Mouse (Mus musculus): ENCODE measurements at regions not wholly inside any gene's neighbourhood (a gene's known extent, or its start where the extent isn't known, plus 50 kb on each side); places are given as distances from the start of the nearest gene placed in this dataset.

DNA sequence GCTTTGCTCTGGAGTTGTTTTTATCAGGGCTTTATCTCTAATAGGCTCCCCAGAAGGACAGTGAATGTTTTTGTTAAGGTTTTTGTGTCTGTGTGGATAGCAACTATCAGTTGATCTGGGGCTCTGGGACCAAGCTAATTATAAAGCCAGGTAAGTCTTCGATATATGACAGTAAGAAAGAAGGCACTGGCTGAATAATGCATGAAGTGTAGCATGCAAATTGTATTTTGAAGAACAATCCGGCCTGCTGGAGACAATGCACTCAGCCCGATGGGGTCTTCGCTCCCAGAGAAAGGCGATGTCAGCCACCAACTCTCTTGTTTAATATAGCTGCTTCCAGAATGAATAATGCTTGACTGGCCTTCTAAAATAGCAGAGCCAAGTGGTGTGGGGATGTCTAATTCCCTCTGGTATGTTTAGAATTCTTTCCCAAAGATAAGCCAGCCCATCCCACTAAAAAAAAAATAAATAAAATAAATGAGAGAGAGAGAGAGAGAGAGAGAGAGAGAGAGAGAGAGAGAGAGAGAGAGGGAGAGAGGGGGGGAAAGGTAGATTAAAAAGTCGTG is 68.6 kb downstream of the Dad1 start:
- no peak for DNase-seq (ENCODE audit: low read depth, low spot score)

DNA sequence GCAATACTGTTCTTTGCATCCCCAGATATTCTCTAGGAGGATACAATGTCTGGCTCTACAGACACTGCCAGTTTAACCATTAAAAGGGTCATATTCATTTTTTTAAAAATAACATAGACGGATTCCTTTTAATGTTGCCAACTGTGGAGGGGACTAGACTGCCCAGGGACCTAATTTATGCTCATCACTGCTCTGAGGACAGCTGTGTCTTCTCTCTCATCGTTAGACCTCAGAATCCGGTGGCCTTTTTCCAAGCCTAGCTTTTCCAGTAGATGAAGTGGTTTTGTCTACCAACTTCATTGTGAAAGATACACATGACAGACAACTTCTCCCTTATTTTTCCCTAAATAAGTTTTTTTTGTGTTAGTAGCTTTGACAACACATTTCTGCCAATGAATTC is 70.0 kb downstream of the Dad1 start:
- DNase-seq (ENCODE audit: low read depth, low spot score), result no peak

DNA sequence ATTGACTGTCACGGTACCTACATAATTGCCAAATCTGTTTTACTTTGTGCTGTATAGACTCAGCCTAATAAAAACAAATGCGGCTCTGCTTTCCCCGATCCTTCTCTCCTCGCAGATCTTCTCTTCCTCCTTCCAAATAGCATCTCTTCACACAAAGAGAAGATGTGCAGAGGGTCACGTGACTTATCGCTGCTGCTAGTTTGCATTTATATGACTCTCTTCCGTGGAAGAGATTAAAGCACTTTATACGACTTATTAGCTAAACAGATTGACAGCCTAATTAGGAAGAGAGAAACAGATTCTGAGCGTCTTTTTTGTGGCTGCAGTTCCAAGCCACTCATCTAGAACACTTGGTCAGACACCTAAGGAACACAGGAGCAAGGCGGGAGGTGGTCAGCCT is 71.1 kb downstream of the Dad1 start:
- no peak for DNase-seq (ENCODE audit: low read depth, low spot score)

DNA sequence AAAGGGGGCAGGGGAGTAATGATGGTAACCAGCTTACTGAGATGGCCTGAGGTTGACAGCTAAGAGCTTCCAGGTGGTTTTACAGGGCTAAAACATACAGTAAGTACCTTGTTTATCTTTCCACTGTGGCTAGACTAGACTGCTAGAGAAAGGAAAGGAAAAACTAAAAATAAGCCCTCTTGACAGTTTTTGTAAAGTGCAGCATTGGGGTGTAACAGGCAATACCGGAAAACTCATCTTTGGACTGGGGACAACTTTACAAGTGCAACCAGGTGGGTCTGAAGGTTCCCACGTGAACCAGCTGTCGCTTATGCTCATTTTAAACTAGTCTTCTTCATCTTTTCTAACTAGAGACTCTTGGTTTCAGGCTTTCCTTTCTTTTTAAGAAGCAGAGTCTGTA is 72.6 kb downstream of the Dad1 start:
- no peak for DNase-seq (ENCODE audit: low read depth, low spot score)

DNA sequence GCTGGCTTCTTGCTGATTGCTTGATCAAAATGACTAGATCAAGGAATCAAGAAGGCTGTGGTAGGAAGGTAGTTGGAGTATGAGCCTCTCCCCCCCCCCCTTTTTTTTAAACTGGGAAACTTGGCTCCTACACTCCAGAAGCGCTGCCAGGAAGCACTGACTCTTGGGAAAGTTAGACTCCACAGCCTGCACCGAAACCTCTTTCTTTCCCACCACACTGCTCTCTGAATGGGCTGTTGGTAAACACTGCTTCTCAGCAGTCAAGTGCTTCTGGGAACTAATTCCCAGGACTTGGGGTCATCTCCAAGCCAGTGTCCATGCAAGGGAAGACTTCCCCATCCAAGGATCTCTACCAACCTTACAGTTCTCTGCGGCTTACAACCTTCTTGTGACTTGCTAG is 73.2 kb downstream of the Dad1 start:
- DNase-seq (ENCODE audit: low read depth, low spot score), result no peak

DNA sequence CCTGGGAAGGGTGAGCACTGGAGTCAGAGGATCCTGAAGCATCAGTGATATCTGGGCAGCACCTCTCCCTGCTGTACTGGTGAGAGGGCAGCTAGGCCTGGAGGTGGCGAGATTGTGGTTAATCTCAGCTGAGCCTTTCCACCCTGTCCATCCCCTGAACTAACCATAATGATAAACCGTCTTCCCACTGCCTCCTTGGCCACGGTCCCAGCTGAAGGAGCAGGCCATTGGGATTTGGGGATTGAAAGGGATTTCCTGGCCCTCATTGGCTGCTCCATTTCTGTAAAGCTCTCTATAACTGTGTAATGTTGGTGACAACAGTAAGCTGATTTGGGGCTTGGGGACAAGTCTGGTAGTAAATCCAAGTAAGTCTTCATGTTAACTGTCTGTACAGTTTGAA is 73.6 kb downstream of the Dad1 start:
- DNase-seq (ENCODE audit: low read depth, low spot score), result no peak

DNA sequence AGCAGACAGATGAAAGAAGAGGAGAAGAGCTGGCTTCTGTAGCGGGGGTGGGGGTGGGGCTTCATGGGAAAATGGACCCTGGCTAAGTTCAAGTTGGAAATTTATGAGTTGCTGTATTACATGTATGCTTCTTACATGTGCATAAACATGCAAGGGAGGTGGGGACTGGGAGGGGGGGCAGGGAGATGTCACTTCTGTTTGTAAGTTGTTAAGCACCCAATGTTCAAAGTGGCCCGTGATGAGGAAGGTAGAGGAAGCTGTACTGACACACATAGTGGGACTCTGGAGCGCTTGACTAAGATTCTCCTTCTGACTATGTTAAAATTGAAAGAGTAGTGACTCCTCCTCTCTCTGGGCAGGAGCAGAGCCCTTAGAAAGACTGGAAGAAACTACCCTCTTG is 75.0 kb downstream of the Dad1 start:
- no peak for DNase-seq (ENCODE audit: low read depth, low spot score)

DNA sequence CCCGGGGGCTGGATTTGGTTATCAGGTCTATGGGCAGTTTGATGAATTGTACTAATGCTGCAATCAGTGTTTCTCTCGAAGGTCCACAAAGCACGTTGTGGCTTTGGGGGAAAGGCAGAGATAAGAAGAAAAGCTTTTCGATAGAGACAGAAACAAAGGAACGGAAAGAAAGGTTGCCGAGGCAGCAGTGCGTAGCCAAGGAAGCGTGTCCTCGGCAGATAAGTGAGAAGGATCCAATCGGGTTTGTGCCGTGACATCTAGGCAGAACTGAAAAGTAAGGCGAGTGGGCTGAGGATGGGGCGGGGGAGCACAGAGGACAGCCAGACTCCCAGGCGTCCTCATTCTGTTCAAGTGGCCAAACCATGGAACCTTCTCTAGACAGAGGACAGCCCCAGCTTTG is 77.4 kb downstream of the Dad1 start:
- DNase-seq (ENCODE audit: low read depth, low spot score), result no peak

DNA sequence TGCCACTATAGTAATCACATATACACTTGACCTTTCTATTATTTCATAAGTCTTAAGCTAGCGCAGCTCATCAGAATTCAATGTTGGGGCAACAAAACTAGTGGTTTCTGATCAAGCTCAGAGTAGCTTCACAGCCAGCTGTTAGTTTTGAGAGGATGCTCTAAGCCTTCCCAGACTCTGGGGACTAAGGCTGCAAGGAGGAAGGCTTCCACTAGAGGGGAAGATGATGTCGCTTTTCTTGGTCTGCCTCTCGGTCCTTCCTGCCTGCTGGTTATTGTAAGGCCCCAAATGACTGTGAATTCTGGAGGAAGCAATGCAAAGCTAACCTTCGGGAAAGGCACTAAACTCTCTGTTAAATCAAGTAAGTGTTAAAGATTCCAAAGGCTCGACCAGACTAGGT is 78.4 kb downstream of the Dad1 start:
- DNase-seq (ENCODE audit: low read depth, low spot score), result no peak

DNA sequence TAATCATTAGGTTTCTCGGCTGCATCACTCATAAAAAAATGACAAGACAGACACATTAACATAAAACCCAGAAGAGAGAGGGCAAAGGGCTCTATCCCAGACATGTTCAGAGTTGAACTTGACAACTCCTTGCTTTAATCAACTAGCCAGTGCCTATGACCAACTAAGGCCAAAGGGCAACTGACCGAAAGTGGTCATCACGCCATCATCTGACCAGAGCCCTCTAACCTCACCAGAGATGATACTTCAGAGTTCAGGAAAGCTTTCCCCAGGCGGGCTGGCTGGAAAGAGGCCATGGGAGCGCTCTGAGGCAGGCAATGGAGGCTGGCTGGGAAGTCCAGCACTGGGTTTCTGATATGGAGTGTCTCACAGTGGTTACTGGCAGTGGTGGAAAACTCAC is 80.6 kb downstream of the Dad1 start:
- no peak for DNase-seq (ENCODE audit: low read depth, low spot score)

DNA sequence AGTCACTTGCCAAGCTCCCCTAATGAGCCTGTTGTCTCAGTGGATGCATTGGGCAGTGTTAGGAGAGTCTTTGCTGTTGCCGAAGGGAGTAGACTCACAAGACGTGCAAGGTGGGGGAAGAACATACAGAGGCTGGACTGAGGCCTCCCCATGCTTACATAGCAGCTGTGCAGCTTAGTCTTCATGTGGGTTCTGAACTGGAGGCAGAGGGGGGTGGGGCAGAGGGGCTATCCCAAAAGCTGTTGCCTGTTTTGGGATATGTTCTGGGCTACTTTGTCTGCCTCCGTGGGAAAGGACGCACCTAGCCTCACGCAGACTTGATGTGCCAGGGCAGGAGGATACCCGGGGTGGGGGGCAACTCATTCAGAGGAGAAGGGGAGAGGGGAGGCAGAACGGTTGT is 84.7 kb downstream of the Dad1 start:
- DNase-seq (ENCODE audit: low read depth, low spot score), result no peak

DNA sequence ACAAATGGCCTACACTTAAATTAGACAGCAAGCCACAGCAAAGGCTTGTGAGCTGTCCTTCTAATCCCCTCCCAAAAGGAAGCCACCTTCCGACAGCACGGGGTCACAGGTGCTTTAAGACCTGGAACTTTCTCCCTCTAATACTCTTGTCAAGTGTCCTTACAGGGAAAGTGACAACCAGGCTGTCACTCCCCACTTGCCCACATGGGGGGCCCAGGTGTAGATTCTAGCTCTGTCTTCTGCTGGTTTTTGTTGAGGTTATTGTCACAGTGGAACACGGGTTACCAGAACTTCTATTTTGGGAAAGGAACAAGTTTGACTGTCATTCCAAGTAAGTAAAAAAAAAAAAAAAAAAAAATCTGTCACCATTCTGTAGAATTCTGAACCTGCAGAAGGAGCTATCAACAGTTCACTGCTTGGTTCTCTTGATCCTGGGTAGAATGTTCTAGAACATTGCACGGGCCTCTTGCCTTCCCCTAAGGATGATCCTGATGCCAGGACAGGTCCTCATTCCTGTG is 85.4 kb downstream of the Dad1 start:
- no peak for DNase-seq (ENCODE audit: low read depth, low spot score)

DNA sequence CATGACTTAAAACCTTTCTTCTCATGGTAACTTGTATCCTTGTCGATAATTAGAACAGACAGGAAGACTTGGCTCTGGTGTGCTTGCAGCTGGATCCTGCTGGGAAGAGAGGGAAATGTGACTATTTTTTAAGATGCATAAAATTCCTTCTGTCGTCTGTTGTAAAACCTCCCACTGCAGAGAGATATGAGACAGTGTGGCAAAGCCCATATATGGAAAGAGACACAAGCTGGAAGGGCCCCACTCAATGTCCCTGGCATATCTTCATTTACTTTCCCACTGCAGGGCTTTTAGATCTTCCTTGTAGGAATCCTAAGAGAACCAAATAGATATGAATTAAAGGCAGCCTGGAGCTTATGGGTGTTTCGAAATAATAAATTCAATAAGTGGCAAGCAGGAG is 87.8 kb downstream of the Dad1 start:
- DNase-seq (ENCODE audit: low read depth, low spot score), result no peak

DNA sequence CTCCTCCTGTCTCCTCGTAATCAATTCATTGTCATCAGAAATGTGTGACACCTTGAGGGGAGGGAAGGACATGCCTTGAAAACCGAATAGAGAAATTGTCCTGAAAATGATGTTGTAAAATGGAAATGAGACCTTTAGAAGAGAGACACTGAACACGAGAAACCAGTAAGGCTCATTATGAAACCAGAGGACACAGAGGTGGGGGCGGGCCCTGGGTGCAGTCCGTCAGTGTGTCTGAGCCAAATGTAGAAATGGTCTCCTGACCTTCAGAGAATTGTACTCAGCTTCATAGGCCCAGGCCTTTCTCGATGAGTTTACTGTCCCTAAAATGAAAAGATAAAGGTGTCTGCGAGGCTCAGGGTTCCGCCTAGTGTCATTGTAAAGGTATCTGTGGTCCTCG is 89.0 kb downstream of the Dad1 start:
- no peak for DNase-seq (ENCODE audit: low read depth, low spot score)

DNA sequence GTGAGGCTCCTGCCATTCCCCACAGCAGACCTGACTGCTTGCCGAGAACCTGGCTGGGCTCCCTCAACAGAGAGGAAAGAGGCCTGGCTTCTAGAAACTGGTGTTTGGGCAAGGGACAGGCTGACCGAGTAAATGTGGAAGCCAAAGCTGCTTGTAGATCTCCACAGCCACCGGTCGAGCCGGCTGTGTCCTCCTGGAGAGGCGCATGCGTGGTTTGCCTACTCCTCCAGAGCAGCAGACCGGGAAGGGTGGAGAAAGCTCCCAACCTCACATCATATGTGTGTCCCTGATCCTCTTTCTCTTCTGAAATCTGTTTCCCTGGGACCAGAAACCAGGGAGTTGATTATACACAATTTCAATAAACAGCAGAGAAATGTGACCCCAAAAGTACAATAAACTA is 92.0 kb downstream of the Dad1 start:
- peak; percentile 26 for DNase-seq (ENCODE audit: low read depth, low spot score)

DNA sequence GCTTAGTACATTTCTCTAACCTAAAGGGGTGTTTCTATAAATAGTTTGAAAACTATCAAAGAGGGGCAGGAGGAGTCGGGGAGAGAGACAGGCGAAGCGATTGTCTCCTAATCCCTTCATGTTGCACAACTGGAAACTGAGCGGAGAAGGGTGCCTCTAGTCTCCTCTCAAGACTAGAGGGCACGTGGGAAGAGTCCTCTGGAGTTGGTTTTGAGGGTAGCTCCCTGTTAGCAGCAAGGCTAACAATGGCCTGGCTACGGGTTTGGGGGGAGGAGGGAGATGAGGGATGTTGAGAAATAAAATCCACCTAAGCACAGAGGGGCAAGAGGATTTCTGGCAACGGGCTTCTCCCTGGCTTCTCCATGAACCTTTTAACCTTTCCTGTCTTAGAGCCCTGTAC is 92.7 kb downstream of the Dad1 start:
- DNase-seq (ENCODE audit: low read depth, low spot score), result no peak

DNA sequence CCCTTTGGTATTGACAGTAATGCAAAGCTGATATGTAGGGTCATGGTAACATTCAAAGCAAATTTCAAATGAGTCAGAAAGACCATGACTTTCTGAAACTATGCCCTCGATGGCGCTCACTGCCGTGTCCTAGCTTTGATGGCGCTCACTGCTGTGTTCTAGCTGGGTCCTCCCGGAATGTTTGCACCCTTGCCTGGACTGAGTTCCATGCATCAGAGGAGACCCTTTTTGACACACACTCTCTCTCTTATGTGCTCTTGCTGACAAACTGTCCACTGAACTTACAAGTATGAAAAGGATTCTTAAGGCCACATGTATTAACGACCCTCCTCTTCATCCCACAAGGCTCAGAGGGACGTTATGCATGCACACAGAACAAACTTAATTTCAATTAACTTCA is 94.1 kb downstream of the Dad1 start:
- DNase-seq (ENCODE audit: low read depth, low spot score), result no peak

DNA sequence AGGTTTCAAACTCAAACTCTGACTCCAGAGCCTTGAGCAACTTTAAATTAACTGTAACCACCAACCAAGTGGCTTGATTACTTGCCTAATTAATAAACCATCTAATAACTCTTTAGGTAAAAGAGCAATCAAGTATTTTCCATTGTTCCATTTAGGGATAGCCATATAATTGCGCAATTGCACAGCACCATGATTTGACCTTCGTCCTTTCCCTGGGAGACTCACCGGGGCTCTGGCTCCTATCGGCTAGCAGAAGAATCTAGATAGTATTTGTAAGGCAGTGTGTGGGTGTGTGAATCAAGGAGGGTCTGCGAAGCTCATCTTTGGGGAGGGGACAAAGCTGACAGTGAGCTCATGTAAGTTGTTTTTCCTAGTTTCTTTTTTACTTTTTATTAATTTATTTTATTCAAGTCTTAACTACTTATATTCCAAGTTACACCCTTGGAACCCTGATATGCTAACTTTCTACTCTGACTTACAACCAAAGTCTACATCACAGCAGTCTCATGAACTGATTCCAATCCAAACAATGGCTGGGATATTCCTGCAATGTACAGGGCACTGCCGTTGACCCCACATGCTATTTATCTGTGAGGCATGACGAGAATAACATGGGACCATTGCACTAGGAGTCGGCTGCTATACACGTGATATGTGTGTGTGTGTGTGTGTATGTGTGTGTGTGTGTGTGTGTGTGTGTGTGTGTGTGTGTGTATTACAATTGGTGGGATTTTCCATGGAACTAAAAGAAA is 95.5 kb downstream of the Dad1 start:
- no peak for DNase-seq (ENCODE audit: low read depth, low spot score)

DNA sequence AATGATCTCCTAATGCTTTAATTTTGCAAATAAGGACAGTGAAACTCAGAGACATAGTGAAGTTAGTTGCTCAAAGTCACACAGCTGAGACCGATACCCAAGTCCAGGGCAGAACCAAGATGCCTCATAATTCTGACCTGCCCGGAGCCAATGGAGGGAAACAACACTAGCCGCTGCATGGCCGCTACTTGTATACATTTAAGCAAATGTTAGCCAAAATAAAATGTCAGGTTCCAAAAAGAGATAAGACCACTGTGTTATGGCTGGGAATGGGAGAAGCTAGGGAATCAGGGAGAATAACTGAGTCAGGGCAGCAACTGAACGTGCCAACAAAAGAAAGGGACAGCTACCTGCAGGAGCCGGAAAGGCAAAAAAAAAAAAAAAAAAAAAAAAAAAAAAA is 97.4 kb downstream of the Dad1 start:
- DNase-seq (ENCODE audit: low read depth, low spot score), result no peak

DNA sequence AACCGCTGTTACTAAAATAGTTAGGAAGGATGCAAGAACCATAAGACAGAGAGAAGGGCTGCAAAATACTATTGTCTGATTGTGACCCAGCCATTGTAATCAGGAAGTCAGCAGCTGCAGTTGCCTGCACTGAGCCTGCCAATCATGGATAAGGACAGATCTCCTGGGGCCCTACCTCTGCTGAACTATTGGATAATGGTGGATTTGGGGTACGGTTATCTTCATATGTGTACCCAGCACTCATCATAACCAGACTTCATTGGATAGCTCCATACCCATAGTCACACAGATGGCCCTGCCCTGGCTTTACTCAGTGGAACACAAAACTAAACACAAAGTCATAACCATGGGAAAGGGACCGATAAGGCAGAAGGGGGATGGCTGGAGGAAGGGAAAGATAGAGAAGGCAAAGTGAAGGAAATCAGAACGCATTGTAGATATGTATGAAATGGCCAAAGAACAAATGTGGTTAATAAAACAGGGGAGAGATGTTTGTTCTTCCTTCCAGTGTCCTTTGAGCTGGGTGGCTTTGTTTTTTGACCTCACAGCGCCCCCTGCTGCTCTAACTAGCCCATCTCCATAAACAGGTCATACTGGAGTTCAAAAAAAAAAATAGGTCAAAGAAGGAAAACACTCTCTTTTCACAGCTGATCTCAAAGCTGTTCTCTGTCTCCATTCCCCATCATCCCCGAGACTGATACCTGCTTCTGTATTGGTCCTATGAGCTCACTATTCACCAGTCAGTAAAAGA is 101.2 kb downstream of the Dad1 start:
- peak; percentile 59 for DNase-seq (ENCODE audit: low read depth, low spot score)

DNA sequence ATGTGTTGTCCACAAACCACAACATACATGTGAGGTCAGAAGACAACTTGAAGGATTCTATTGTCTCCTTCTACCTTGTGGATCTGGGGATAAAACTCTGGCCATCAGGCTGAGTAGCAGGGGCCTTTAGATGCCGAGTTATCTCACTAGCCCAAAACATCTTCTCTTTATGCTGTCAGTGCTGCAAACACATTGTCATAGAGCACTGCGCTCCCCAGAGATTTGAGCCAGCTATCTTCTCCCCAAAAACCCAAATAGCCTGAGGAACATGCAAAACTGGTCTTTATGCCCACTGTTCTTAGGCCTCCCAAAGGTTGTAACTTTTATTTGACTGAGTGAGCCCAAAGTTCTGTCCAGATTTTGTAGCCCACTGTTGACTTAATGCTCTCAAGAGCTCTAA is 102.0 kb downstream of the Dad1 start:
- no peak for DNase-seq (ENCODE audit: low read depth, low spot score)

DNA sequence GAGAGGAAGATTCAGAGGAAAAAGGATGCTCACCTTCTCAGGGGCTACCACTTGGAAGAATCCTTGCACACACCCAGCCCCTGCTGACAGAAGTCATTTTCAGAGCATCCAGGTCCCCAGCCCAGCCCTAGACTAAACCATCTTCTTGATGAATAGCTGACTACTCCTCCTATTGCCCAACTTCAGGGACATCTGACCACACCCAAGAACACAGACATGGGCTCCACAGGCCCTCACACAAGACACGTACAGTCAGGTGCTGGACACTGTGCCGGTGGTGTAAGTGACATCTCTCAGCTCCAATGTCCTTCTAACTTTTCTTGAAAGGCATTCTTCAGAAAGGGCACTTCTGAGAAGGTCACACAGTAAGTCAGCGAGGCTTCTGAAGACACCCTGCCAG is 102.6 kb downstream of the Dad1 start:
- no peak for DNase-seq (ENCODE audit: low read depth, low spot score)

DNA sequence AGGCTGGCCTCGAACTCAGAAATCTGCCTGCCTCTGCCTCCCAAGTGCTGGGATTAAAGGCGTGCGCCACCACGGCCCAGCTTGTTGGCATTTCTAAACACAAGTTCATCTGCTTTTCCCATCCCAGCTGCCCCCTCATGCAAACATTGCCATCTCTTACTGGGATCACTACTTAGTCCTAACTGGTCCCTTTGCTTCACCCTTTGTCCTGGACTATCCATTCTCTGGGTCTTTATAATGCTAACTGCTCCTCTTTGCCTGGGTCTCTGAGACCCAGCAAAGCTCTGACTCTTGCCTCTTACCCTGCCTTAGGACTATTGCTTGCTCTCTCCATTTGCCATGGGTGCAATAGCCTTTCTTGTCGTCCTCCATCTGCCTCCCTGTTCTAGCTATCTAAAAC is 103.7 kb downstream of the Dad1 start:
- DNase-seq (ENCODE audit: low read depth, low spot score), result no peak
